Mouse (Mus musculus): ENCODE measurements around the gene Lsm4. TPM values are rescaled to one million over a fixed set of nuclear protein-coding genes. Genes with fewer than 3 reads are reported as not detected.

Lsm4 gene
- polyA plus RNA-seq, 1 experiment from 2014 or later: 275 TPM

GRCm38 (mm10) chr8:70726721-70727120 lies 53.7 kb downstream of the Lsm4 start:
- Histone ChIP-seq H3K27ac (no peak overlapping the region), H3K9ac (no peak overlapping the region), H3K36me3 (replicated peaks) (no peaks in the 10 kb centered on the region), H3K9me3 (no peaks in the 10 kb centered on the region), H3K27me3 (peaks cover 59% of the 10 kb centered on the region), H3K4me3 (replicated peaks) (no peak overlapping the region), H3K4me2 (no peak overlapping the region), H3K4me1 (peaks cover 10% of the 10 kb centered on the region)
- ATAC-seq (ENCODE audit: low FRiP score): no peak
- WGBS: 42% methylated on average over 11 of the region's 11 CpGs

Other genes with a start within 250 kb of the Lsm4 start
- gene Crtc1, start 233.7 kb upstream of the Lsm4 start, polyA plus RNA-seq (2016; fragmentation: Nextera tagmentation; extraction: Ambion mirVana): 18.3 and 22.0 TPM in 2 replicates
- 18.3 and 18.6 TPM in 2 replicates for gene Klhl26, start 196.3 kb upstream of the Lsm4 start, polyA plus RNA-seq (2016; fragmentation: Nextera tagmentation; extraction: Ambion mirVana)
- gene Tmem59l, start 185.9 kb upstream of the Lsm4 start, polyA plus RNA-seq (2016; fragmentation: Nextera tagmentation; extraction: Ambion mirVana): 17.0 and 17.6 TPM in 2 replicates
- 1.6 and 2.8 TPM in 2 replicates for gene Crlf1, start 180.1 kb upstream of the Lsm4 start, polyA plus RNA-seq (2016; fragmentation: Nextera tagmentation; extraction: Ambion mirVana)
- 126 and 127 TPM in 2 replicates for gene Rex1bd, start 166.5 kb upstream of the Lsm4 start, polyA plus RNA-seq (2016; fragmentation: Nextera tagmentation; extraction: Ambion mirVana)
- gene Uba52, start 162.4 kb upstream of the Lsm4 start, polyA plus RNA-seq (2016; fragmentation: Nextera tagmentation; extraction: Ambion mirVana): 692 and 734 TPM in 2 replicates
- 309 and 314 TPM in 2 replicates for gene Fkbp8, start 145.5 kb upstream of the Lsm4 start, polyA plus RNA-seq (2016; fragmentation: Nextera tagmentation; extraction: Ambion mirVana)
- gene Kxd1, start 145.3 kb upstream of the Lsm4 start, polyA plus RNA-seq (2016; fragmentation: Nextera tagmentation; extraction: Ambion mirVana): 45.6 and 50.8 TPM in 2 replicates
- 18.8 and 19.9 TPM in 2 replicates for gene Ell, start 133.8 kb upstream of the Lsm4 start, polyA plus RNA-seq (2016; fragmentation: Nextera tagmentation; extraction: Ambion mirVana)
- 101 and 107 TPM in 2 replicates for gene Isyna1, start 78.9 kb upstream of the Lsm4 start, polyA plus RNA-seq (2016; fragmentation: Nextera tagmentation; extraction: Ambion mirVana)
- 97.4 and 106 TPM in 2 replicates for gene Ssbp4, start 64.4 kb upstream of the Lsm4 start, polyA plus RNA-seq (2016; fragmentation: Nextera tagmentation; extraction: Ambion mirVana)
- gene Lrrc25, start 57.1 kb upstream of the Lsm4 start, polyA plus RNA-seq (2016; fragmentation: Nextera tagmentation; extraction: Ambion mirVana): 0.31 and 0.45 TPM in 2 replicates
- gene Gdf15, start 40.8 kb upstream of the Lsm4 start, polyA plus RNA-seq (2016; fragmentation: Nextera tagmentation; extraction: Ambion mirVana): 0.14 TPM in 1 of 2 replicates, not detected in the other
- 69.3 and 70.4 TPM in 2 replicates for gene Pgpep1, start 12.9 kb upstream of the Lsm4 start, polyA plus RNA-seq (2016; fragmentation: Nextera tagmentation; extraction: Ambion mirVana)
- gene Jund, start 25.7 kb downstream of the Lsm4 start, polyA plus RNA-seq (2016; fragmentation: Nextera tagmentation; extraction: Ambion mirVana): 153 and 165 TPM in 2 replicates
- gene Iqcn, start 30.2 kb downstream of the Lsm4 start, polyA plus RNA-seq (2016; fragmentation: Nextera tagmentation; extraction: Ambion mirVana): 0.04 and 0.10 TPM in 2 replicates
- gene Gm3336, start 45.3 kb downstream of the Lsm4 start, polyA plus RNA-seq (2016; fragmentation: Nextera tagmentation; extraction: Ambion mirVana): not detected in 2 replicates
- gene Pde4c, start 50.5 kb downstream of the Lsm4 start, polyA plus RNA-seq (2016; fragmentation: Nextera tagmentation; extraction: Ambion mirVana): 0.14 and 0.17 TPM in 2 replicates
- 87.8 and 95.4 TPM in 2 replicates for gene Rab3a, start 81.4 kb downstream of the Lsm4 start, polyA plus RNA-seq (2016; fragmentation: Nextera tagmentation; extraction: Ambion mirVana)
- gene Mpv17l2, start 87.7 kb downstream of the Lsm4 start, polyA plus RNA-seq (2016; fragmentation: Nextera tagmentation; extraction: Ambion mirVana): 33.2 and 34.5 TPM in 2 replicates
- gene Pik3r2, start 103.5 kb downstream of the Lsm4 start, polyA plus RNA-seq (2016; fragmentation: Nextera tagmentation; extraction: Ambion mirVana): 72.7 and 79.1 TPM in 2 replicates
- gene Mast3, start 131.8 kb downstream of the Lsm4 start, polyA plus RNA-seq (2016; fragmentation: Nextera tagmentation; extraction: Ambion mirVana): 14.5 and 16.8 TPM in 2 replicates
- not detected in 2 replicates for gene Il12rb1, start 135.2 kb downstream of the Lsm4 start, polyA plus RNA-seq (2016; fragmentation: Nextera tagmentation; extraction: Ambion mirVana)
- gene Arrdc2, start 166.5 kb downstream of the Lsm4 start, polyA plus RNA-seq (2016; fragmentation: Nextera tagmentation; extraction: Ambion mirVana): 5.6 and 8.2 TPM in 2 replicates
- gene Kcnn1, start 190.0 kb downstream of the Lsm4 start, polyA plus RNA-seq (2016; fragmentation: Nextera tagmentation; extraction: Ambion mirVana): 14.4 and 16.3 TPM in 2 replicates
- gene Ccdc124, start 200.7 kb downstream of the Lsm4 start, polyA plus RNA-seq (2016; fragmentation: Nextera tagmentation; extraction: Ambion mirVana): 154 and 159 TPM in 2 replicates
- gene Slc5a5, start 219.5 kb downstream of the Lsm4 start, polyA plus RNA-seq (2016; fragmentation: Nextera tagmentation; extraction: Ambion mirVana): 0.49 and 0.67 TPM in 2 replicates
- gene Rpl18a, start 224.2 kb downstream of the Lsm4 start, polyA plus RNA-seq (2016; fragmentation: Nextera tagmentation; extraction: Ambion mirVana): 2,624 and 2,770 TPM in 2 replicates
- gene Map1s, start 232.7 kb downstream of the Lsm4 start, polyA plus RNA-seq (2016; fragmentation: Nextera tagmentation; extraction: Ambion mirVana): 61.4 and 61.6 TPM in 2 replicates